Mouse (Mus musculus): ENCODE measurements around the gene Mcu. TPM values are rescaled to one million over a fixed set of nuclear protein-coding genes. Genes with fewer than 3 reads are reported as not detected.

Gene Mcu
- polyA plus RNA-seq, 1 experiment = 5.3 TPM

DNA sequence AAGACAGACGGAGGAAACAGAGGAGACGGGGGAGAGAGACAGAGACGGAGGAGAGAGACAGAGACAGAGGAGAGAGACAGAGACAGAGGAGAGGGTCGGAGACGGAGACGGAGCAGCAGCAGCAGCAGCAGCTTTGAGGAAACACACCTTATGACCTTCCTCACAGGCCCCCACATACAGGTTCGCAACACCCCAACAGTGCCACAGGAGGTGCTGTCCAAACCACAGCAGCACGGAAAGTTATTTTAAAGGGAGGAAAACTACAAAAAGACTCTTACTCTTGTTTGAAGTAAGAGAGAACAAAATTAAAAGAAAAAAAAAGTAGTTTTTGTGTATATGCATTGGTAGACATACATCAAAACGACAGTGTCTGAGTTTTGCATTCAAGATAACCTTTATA is 27.2 kb upstream of the Mcu start:
- Histone ChIP-seq H3K36me3 (ENCODE audit: control insufficient read depth, insufficient read depth, low read length) (no peaks in the 10 kb centered on the region), H3K27ac (ENCODE audit: insufficient read depth, low read length) (no peak overlapping the region), H3K4me1 (ENCODE audit: control insufficient read depth, insufficient read depth, insufficient read length) (peaks cover 3% of the 10 kb centered on the region; the same call in 1 of the 2 replicates), H3K4me3 (ENCODE audit: extremely low read depth, insufficient read depth, insufficient read length) (no peak overlapping the region), H3K27me3 (ENCODE audit: control insufficient read depth, insufficient read depth, low read length) (no peaks in the 10 kb centered on the region)
- no peak for DNase-seq (ENCODE audit: low read depth in 1 of 2, low spot score in 2 of 2)
- TF ChIP-seq CTCF (IDR thresholded peaks at IDR 0.05; ENCODE audit: extremely low read depth, insufficient read depth, insufficient read length, insufficient replicate concordance) = no peak
- no peak for TF ChIP-seq POLR2A (IDR thresholded peaks at IDR 0.05; ENCODE audit: low read depth, low read length)
- 56% methylated on average over 9 of the region's 9 CpGs for WGBS

DNA sequence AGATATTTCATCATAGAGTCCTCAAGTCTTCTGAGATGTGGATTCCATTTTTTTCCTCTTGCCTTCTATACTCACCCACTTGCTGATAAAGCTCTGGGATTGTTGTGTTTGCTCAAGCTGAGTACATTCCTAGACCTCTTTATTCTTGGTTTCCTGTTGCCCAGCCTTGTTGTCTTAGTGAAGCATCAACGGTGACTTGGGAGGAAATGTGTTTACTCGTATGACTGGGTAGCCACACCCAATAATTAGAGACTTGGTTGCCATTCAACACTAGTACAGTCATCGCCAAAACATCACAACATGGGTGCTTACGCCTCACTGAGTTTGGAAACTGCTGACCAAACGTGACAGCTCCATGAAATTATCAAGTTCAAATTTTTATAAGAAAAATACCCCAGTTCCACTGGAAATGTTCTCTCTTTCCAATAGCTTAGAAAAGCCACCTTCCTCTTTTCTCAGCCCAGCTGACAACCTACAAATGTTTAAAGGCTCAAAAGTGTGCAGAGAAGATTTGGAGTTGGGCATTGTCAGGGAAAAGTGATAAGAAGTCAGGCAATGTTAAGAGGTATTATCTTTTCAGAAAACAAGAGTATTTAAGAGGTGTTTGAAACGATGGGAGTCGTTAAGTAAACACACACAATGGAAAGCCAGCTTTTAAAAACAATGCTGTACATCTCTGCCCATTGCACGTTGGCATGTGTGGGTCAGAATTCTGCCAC is 26.3 kb upstream of the Mcu start:
- TF ChIP-seq CTCF (IDR thresholded peaks at IDR 0.05; ENCODE audit: extremely low read depth, insufficient read depth, insufficient read length, insufficient replicate concordance) = no peak
- TF ChIP-seq POLR2A (IDR thresholded peaks at IDR 0.05; ENCODE audit: low read depth, low read length) = no peak
- Histone ChIP-seq H3K36me3 (ENCODE audit: control insufficient read depth, insufficient read depth, low read length) (no peaks in the 10 kb centered on the region), H3K27ac (ENCODE audit: insufficient read depth, low read length) (no peak overlapping the region), H3K4me1 (ENCODE audit: control insufficient read depth, insufficient read depth, insufficient read length) (peaks cover 5% of the 10 kb centered on the region; the same call in 1 of the 2 replicates), H3K4me3 (ENCODE audit: extremely low read depth, insufficient read depth, insufficient read length) (no peak overlapping the region), H3K27me3 (ENCODE audit: control insufficient read depth, insufficient read depth, low read length) (no peaks in the 10 kb centered on the region)
- 49% methylated on average over 8 of the region's 8 CpGs for WGBS
- DNase-seq (ENCODE audit: low read depth in 1 of 2, low spot score in 2 of 2) = no peak

DNA sequence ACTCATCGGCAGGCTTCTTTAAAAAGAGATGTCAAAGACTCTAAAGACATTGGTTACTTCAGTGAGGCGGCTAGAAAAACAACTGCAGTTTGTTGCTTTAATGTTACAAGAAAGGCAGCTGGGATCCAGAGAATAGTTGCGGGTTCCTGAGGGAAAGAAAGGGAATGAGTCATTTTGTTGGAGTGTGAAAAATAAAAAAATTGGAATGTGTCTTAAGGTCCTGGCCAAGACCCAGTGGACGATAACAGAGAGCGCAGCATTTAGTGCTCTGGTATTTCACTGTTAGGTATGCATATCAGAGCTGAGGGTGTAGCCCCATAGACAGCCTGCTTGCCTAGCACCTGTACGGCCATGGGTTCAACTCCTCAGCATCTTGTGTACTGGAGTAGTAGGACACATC is 22.1 kb upstream of the Mcu start:
- no peak for DNase-seq (ENCODE audit: low read depth in 1 of 2, low spot score in 2 of 2)
- Histone ChIP-seq H3K4me3 (ENCODE audit: extremely low read depth, insufficient read depth, insufficient read length) (no peak overlapping the region), H3K27ac (ENCODE audit: insufficient read depth, low read length) (no peak overlapping the region), H3K27me3 (ENCODE audit: control insufficient read depth, insufficient read depth, low read length) (no peaks in the 10 kb centered on the region), H3K4me1 (ENCODE audit: control insufficient read depth, insufficient read depth, insufficient read length) (peaks cover 4% of the 10 kb centered on the region; the same call in 1 of the 2 replicates), H3K36me3 (ENCODE audit: control insufficient read depth, insufficient read depth, low read length) (no peaks in the 10 kb centered on the region)
- TF ChIP-seq CTCF (IDR thresholded peaks at IDR 0.05; ENCODE audit: extremely low read depth, insufficient read depth, insufficient read length, insufficient replicate concordance) (no peak), POLR2A (IDR thresholded peaks at IDR 0.05; ENCODE audit: low read depth, low read length) (no peak)
- 93% methylated on average over 6 of the region's 6 CpGs for WGBS

DNA sequence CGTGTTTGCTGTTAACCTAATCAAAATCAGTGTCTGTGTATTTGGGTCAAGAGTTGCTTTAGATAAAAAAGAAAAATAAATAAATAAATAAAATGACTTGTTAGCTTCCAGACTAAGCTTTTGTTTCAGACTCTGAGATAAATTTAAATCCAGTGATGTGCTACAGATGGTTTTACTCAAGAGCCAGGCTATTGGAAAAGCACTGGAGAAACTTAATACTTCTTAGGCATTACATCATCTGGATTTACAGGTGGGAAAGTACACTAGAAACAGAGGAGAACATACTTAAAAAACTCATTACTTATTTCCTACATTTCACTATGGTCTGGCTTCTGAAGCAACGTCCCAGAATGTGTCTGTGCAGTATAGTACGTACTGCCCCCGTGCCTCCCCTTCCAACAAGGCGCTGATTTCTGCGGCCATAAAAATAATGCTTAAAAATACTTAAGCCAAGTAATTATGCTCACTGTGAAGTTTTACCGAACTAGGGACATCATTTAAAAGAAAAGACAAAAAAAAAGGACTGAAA is 21.2 kb upstream of the Mcu start:
- Histone ChIP-seq H3K27me3 (ENCODE audit: control insufficient read depth, insufficient read depth, low read length) (no peaks in the 10 kb centered on the region), H3K4me3 (ENCODE audit: extremely low read depth, insufficient read depth, insufficient read length) (peak overlapping the region; percentile 69; the same call in 1 of the 2 replicates), H3K36me3 (ENCODE audit: control insufficient read depth, insufficient read depth, low read length) (no peaks in the 10 kb centered on the region), H3K4me1 (ENCODE audit: control insufficient read depth, insufficient read depth, insufficient read length) (peaks cover 2% of the 10 kb centered on the region; the same call in 1 of the 2 replicates), H3K27ac (ENCODE audit: insufficient read depth, low read length) (no peak overlapping the region)
- DNase-seq (ENCODE audit: low read depth in 1 of 2, low spot score in 2 of 2) = no peak
- TF ChIP-seq POLR2A (IDR thresholded peaks at IDR 0.05; ENCODE audit: low read depth, low read length) = no peak
- no peak for TF ChIP-seq CTCF (IDR thresholded peaks at IDR 0.05; ENCODE audit: extremely low read depth, insufficient read depth, insufficient read length, insufficient replicate concordance)
- 86% methylated on average over 7 of the region's 7 CpGs for WGBS

DNA sequence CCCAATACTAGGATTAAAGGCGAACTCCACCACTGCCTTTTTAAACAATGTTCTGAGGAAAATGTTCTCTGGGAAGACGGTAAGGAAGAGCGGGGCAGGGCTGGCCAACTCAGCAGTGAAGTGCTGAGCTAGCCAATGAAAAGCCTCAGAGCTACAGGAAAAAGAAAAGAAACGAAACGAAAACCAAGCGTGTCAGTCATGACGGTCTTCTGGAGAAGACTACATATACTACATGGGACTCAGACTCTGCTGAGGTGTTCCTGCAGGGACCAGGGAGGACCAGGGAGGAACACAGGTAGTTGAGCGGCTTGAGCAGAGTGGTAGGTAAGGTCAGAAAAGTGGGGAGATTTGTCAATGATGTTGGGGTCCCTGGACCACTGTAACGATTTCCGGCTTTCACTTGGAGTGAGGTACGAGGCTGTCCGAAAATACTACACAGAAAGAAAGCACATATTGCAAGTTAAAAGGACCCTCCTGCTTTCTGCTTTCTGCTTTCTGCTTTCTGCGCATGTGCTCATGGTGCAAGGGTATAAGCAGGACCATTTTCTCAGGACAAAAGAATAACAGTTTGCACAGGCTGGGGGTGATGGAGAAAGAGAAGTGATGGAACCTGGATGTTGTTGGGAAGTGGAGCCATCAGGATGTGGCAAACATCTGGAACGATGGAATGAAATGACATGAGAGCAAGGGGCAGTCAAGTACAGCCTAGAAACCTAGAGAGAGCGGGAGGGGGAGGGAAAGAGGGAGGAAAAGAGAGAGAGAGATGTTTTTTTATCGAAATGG is 20.4 kb upstream of the Mcu start:
- WGBS = 52% methylated on average over 16 of the region's 16 CpGs
- Histone ChIP-seq H3K36me3 (ENCODE audit: control insufficient read depth, insufficient read depth, low read length) (no peaks in the 10 kb centered on the region), H3K27me3 (ENCODE audit: control insufficient read depth, insufficient read depth, low read length) (no peaks in the 10 kb centered on the region), H3K4me1 (ENCODE audit: control insufficient read depth, insufficient read depth, insufficient read length) (peaks cover 2% of the 10 kb centered on the region; the same call in 1 of the 2 replicates), H3K27ac (ENCODE audit: insufficient read depth, low read length) (peak overlapping the region; percentile 77), H3K4me3 (ENCODE audit: extremely low read depth, insufficient read depth, insufficient read length) (peak overlapping the region; percentile 69)
- DNase-seq (ENCODE audit: low read depth in 1 of 2, low spot score in 2 of 2) = no peak
- no peak for TF ChIP-seq CTCF (IDR thresholded peaks at IDR 0.05; ENCODE audit: extremely low read depth, insufficient read depth, insufficient read length, insufficient replicate concordance)
- TF ChIP-seq POLR2A (IDR thresholded peaks at IDR 0.05; ENCODE audit: low read depth, low read length) = no peak

DNA sequence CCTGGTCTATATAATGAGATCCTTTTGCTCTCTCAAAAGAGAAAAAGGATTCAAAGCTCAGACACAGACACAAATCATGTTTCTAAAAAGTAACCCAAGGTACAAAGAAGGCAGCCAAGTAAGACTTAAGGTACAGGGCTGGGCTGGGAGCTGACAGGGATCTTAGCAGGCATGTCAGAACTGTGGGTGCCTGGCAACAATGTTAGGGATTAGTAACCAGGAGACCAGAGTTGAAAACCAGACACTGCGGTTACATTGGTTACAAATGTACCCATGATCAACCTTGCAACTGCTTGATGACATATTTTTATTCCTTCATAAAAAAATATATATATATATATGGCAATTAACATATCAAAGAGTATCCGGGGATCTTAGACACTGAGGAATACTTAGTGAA is 19.6 kb upstream of the Mcu start:
- TF ChIP-seq POLR2A (IDR thresholded peaks at IDR 0.05; ENCODE audit: low read depth, low read length) (no peak), CTCF (IDR thresholded peaks at IDR 0.05; ENCODE audit: extremely low read depth, insufficient read depth, insufficient read length, insufficient replicate concordance) (no peak)
- H3K36me3 ChIP-seq (ENCODE audit: control insufficient read depth, insufficient read depth, low read length) = no peaks in the 10 kb centered on the region
- WGBS = 87% methylated on average over 2 of the region's 2 CpGs
- DNase-seq (ENCODE audit: low read depth in 1 of 2, low spot score in 2 of 2) = no peak
- no peaks in the 10 kb centered on the region for H3K27me3 ChIP-seq (ENCODE audit: control insufficient read depth, insufficient read depth, low read length)
- no peak overlapping the region for H3K27ac ChIP-seq (ENCODE audit: insufficient read depth, low read length)
- peaks cover 2% of the 10 kb centered on the region; the same call in 1 of the 2 replicates for H3K4me1 ChIP-seq (ENCODE audit: control insufficient read depth, insufficient read depth, insufficient read length)
- H3K4me3 ChIP-seq (ENCODE audit: extremely low read depth, insufficient read depth, insufficient read length) = no peak overlapping the region

All from spleen, adult 2 months (tissue).